In the genomic region with DNA sequence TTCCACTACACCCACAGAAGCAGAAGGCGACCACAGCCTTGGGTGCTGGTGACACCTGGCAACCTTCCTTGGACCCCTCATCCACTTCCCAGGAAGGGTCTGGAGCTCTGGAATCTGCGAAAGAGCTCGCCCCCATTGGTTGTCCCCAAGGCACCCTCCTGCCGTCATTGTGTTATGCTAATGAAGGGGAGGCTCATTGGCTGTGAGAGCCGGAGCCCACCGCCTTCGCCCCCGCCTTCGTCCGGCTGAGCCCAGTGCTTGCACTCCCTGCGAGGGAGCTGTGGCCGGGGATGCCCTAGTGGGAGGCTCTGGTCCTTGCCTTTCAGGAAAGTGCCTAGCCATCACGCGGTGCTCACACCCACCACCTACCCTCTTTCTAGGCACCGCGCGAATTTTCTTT, we compare ENCODE assay signal across 9 mouse cellular contexts. TPM values are rescaled to one million over a fixed set of nuclear protein-coding genes. Genes with fewer than 3 reads are reported as not detected.
A peak's percentile ranks its signal among the peaks of the same experiment; 100 is the strongest.
DNase-seq lines count a peak whose midpoint lies in the region; ATAC-seq and TF ChIP-seq lines count a peak whose summit lies in the region.
"Had no signal": no experiment of that assay in that cellular context is flagged by ENCODE, and none has a peak within 500 bp of the region (broad histone marks: within the 10 kb centered on the region; RNA-seq: fewer than 3 reads in every experiment).

No protein-coding gene starts in this region.

- peak overlapping the region; percentile 14 for H3K4me3 ChIP-seq in erythroblast, embryonic 14.5 days (replicated peaks)
- peak overlapping the region; percentile 71 for H3K4me3 ChIP-seq in layer of hippocampus, adult 2 months
- H3K4me3 ChIP-seq in liver, postnatal 0 days (ENCODE audit: low read depth, low read length): peak overlapping the region; percentile 40

- WGBS in liver, postnatal 0 days (ENCODE audit: insufficient replicate concordance): 1% methylated on average over 17 of the region's 17 CpGs

- no peaks in the 10 kb centered on the region for H3K9me3 ChIP-seq in erythroblast, embryonic 14.5 days (ENCODE audit: control insufficient read depth, low read length)
- no peaks in the 10 kb centered on the region for H3K9me3 ChIP-seq in liver, postnatal 0 days (ENCODE audit: low read length)

- DNase-seq in heart, postnatal 36 days: peak; percentile 59 to 76
- DNase-seq in layer of hippocampus, adult 2 months (ENCODE audit: low spot score in 2 of 2): peak; percentile 43 to 52
- peak; percentile 36 for DNase-seq in liver, postnatal 0 days
- peak; percentile 90 for DNase-seq in retina, embryonic 14.5 days (ENCODE audit: low spot score)
- DNase-seq in thymus, postnatal 0 days (ENCODE audit: low spot score): no peak

- H3K9ac ChIP-seq in liver, postnatal 0 days (replicated peaks): no peak overlapping the region

- no peaks in the 10 kb centered on the region for H3K4me1 ChIP-seq in erythroblast, embryonic 14.5 days (ENCODE audit: control insufficient read depth)
- H3K4me1 ChIP-seq in liver, postnatal 0 days (ENCODE audit: insufficient read depth): 0 out of 2 replicates have a peak, but pooled peaks cover 2% of the 10 kb centered on the region

- TF ChIP-seq EP300 in liver, postnatal 0 days (IDR thresholded peaks at IDR 0.05; ENCODE audit: low read depth): no peak

- intact Hi-C loops in heart, postnatal 36 days (cut with DNase I): loop anchor here (5.0 to 10.0 kb wide), 2 partner anchors 63 to 289 kb away; a partner anchor contains a TSS

- TF ChIP-seq CTCF in layer of hippocampus, adult 2 months (conservative IDR thresholded peaks at IDR 0.05): peak; percentile 9; the same call in 1 of the 2 replicates
- TF ChIP-seq CTCF in liver, postnatal 0 days (IDR thresholded peaks at IDR 0.05; ENCODE audit: low read depth): no peak

- ATAC-seq in erythroblast, adult 5-6 weeks (replicated peaks; ENCODE audit: low FRiP score, poor library complexity, severe bottlenecking): no peak
- ATAC-seq in frontal cortex, adult (ENCODE audit: low TSS enrichment): peak; percentile 76
- peak; percentile 72 for ATAC-seq in liver, postnatal 0 days

- peak overlapping the region; percentile 71 for H3K4me2 ChIP-seq in liver, postnatal 0 days (ENCODE audit: low read depth, low read length)

- peak overlapping the region; percentile 91 for H3K27ac ChIP-seq in layer of hippocampus, adult 2 months
- no peak overlapping the region for H3K27ac ChIP-seq in liver, postnatal 0 days (ENCODE audit: low read depth)

- no peaks in the 10 kb centered on the region for H3K36me3 ChIP-seq in erythroblast, embryonic 14.5 days (ENCODE audit: control insufficient read depth)
- no peaks in the 10 kb centered on the region for H3K36me3 ChIP-seq in liver, postnatal 0 days (replicated peaks; ENCODE audit: insufficient read depth, low read length)

- H3K27me3 ChIP-seq in erythroblast, embryonic 14.5 days (ENCODE audit: control insufficient read depth): peaks cover 2% of the 10 kb centered on the region; the same call in 1 of the 2 replicates
- no peaks in the 10 kb centered on the region for H3K27me3 ChIP-seq in liver, postnatal 0 days (ENCODE audit: insufficient read depth, low read length)
- H3K27me3 ChIP-seq: CH12.LX had no signal

RNA-seq across cellular contexts. Expression of a gene that starts 0.5 kb away (rescaled TPM):
- polyA plus RNA-seq in erythroblast, embryonic 14.5 days (2012): not detected in 2 replicates
- not detected in 2 replicates for total RNA-seq in erythroblast, adult 5-6 weeks (2015; ENCODE audit: low replicate concordance)
- not detected in 2 replicates for total RNA-seq in erythroblast, adult 5-6 weeks (2017; ENCODE audit: low replicate concordance)
- 1 to 10 TPM; 3.5 to 4.0 TPM for total RNA-seq in heart, postnatal 36 days (2021)
- 10 to 100 TPM; 41.5 to 42.3 TPM for total RNA-seq in layer of hippocampus, adult 2 months (2021)
- polyA plus RNA-seq in liver, postnatal 0 days (2015; fragmentation: Nextera tagmentation; extraction: Ambion mirVana): 0.12 and 0.19 TPM in 2 replicates
- 0.07 and 0.14 TPM in 2 replicates for polyA plus RNA-seq in thymus, postnatal 0 days (2015; fragmentation: Nextera tagmentation; extraction: Ambion mirVana)
- total RNA-seq: CH12.LX had no signal

Comparison
In these comparisons a context has a peak if more than half of its experiments do, and no peak if none do; other contexts are left out.
1. H3K4me3 ChIP-seq: peak in every context shown above with its lines; median percentile 71 in layer of hippocampus, adult 2 months; 40 in liver, postnatal 0 days; 14 in erythroblast, embryonic 14.5 days.
2. RNA of a gene that starts 0.5 kb away (total RNA-seq): 41.5 to 42.3 TPM in layer of hippocampus, adult 2 months; 3.5 to 4.0 TPM in heart, postnatal 36 days and not detected in erythroblast, adult 5-6 weeks; every median in the first group is over 4 times any median in the second.